Mouse (Mus musculus) MEL (cell line): ENCODE data around the gene Pitpnm3.
A peak's percentile ranks its signal among the peaks of the same experiment; 100 is the strongest.

ENCODE experiments used
- CTCF ChIP-seq, 3 experiments: IDR thresholded peaks in 2 of 3; conservative IDR thresholded peaks in 1 of 3; 2 replicates each; pipeline ENCODE4 v1.5.1; 2011 to 2012; ENCODE audit warnings: low read length in 3 of 3, low read depth in 2 of 3, mild to moderate bottlenecking in 2 of 3, improper control_type of control experiment in 1 of 3, inconsistent platforms in 1 of 3, mixed read lengths in 1 of 3, moderate library complexity in 1 of 3; ENCODE audit not compliant: control insufficient read depth in 1 of 3, insufficient read depth in 1 of 3, poor library complexity in 1 of 3, severe bottlenecking in 1 of 3
- E2F4 ChIP-seq: IDR thresholded peaks from 2 replicates; pipeline ENCODE4 v1.6.1; 2011; ENCODE audit warnings: low read depth, low read length, improper control_type of control experiment, borderline replicate concordance
- HCFC1 ChIP-seq: IDR thresholded peaks from 2 replicates; pipeline ENCODE4 v1.6.1; 2012; ENCODE audit warnings: low read depth, mild to moderate bottlenecking, inconsistent platforms, low read length, improper control_type of control experiment, moderate library complexity
- TAL1 ChIP-seq: IDR thresholded peaks from 2 replicates; pipeline ENCODE4 v1.6.1; 2012; ENCODE audit warnings: mild to moderate bottlenecking, inconsistent platforms, low read length, moderate library complexity, mixed read lengths
- ZC3H11A ChIP-seq: IDR thresholded peaks from 2 replicates; pipeline ENCODE4 v1.6.1; 2012; ENCODE audit warnings: low read depth, mild to moderate bottlenecking, inconsistent platforms, low read length, improper control_type of control experiment

DNA sequence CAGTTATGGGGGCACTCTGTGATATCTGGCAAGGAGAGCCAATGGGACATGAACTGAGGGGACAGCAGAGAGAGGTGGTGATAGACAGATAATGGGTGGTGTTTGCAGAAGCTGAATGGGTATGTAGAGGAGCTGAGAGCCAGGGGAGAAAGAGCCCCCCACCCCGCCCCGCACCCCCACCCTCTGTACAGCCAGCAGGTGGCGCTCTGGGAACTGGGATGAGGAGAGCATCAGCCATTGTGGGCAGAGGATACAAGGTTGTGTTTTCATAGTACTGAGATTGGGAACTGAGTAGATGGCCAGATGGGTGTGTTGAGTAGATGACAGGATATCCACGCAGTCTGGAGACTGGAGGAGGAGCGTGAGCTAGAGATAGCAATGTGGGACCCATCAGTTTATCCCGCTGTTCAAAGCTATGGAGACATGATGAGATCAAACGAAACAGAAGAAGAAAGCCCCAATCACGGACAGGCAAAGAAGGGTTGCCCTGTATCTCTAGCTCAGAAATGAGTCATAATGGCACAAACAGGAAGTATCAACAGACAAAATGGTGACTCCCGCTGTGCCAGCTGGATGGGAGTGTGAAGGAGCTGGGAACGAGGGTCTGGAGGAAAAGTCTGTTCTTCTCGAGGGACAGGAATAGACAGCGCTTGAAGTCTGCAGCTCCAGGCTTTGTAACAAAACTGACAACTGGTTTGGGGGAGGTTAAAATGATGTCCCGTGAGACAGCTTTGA, 118.9 kb downstream of the Pitpnm3 start:
- TF ChIP-seq HCFC1 (no peak), ZC3H11A (no peak), TAL1 (no peak), E2F4 (no peak), CTCF (IDR thresholded peaks at IDR 0.05 in 2 of 3, conservative IDR thresholded peaks at IDR 0.05 in 1 of 3; ENCODE audit: control insufficient read depth in 1 of 3, insufficient read depth in 1 of 3, low read depth in 2 of 3, low read length in 3 of 3, poor library complexity in 1 of 3, severe bottlenecking in 1 of 3) (peak in 2 of 3 experiments; percentile 9 to 55; a peak in 3 of 6 replicates)
